12 mouse cellular contexts compared by ENCODE assay signal in the genomic region with DNA sequence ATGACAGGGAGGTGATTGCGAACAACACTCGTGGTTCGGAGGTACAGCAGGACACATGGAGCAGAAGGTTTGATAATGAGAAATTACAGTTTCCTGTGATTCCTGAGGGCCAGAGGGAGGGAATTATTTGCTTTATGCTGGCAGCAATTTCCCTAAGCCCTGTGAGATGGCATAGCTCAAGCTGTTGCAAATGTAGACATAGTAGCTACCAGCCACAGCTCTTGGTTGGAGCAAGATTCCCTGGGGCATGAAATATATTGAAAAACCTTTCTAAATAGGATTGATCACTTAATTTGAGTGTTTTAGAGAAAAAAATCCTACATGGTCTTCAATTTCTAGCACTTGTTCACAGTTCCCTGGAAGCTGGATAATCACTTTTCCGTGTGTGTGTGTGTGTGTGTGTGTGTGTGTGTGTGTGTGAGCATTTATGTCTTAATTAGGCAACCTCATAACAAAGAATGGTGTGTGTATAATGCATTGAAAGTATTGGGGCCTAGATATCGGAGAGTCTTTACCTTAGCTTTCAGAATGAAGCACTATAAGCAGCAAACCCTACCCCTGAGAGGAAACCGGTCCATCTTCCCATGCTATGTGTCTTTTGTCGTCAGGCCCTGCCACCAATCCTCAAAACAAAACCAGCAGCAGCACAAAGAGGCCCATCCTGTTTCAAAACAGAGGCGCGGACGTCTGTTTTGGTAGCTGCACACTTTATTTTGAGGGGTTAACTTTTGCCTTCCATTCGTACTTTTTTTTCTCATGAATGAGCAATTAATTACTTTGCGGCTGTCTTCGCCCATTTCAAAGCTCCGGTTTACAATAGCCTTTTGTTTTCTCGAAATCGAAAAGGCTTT.
A peak's percentile ranks its signal among the peaks of the same experiment; 100 is the strongest.
DNase-seq lines count a peak whose midpoint lies in the region; ATAC-seq and TF ChIP-seq lines count a peak whose summit lies in the region.
"Had no signal": no experiment of that assay in that cellular context is flagged by ENCODE, and none has a peak within 500 bp of the region (broad histone marks: within the 10 kb centered on the region; RNA-seq: fewer than 3 reads in every experiment).

No protein-coding gene starts in this region.

- ATAC-seq in hindbrain, embryonic 16.5 days: peak; percentile 60; the same call in 1 of the 2 replicates
- no peak for ATAC-seq in neural tube, embryonic 13.5 days (ENCODE audit: low read depth)
- ATAC-seq: activated CD4-positive, CD25-positive, alpha-beta regulatory T cell, adult 4 months; liver, embryonic 12.5 days had no signal

- no peaks in the 10 kb centered on the region for H3K9me3 ChIP-seq in forebrain, embryonic 10.5 days
- H3K9me3 ChIP-seq in hindbrain, embryonic 16.5 days (ENCODE audit: control insufficient read depth, low read length): no peaks in the 10 kb centered on the region
- H3K9me3 ChIP-seq in neural tube, embryonic 13.5 days: no peaks in the 10 kb centered on the region
- H3K9me3 ChIP-seq: liver, embryonic 12.5 days had no signal

- TF ChIP-seq POLR2A in brain, embryonic 14.5 days (IDR thresholded peaks at IDR 0.05; ENCODE audit: borderline replicate concordance, extremely low read depth, insufficient read depth, insufficient read length, poor library complexity, severe bottlenecking): no peak

- no peaks in the 10 kb centered on the region for H3K36me3 ChIP-seq in forebrain, embryonic 10.5 days (replicated peaks)
- no peaks in the 10 kb centered on the region for H3K36me3 ChIP-seq in hindbrain, embryonic 16.5 days (ENCODE audit: control insufficient read depth, insufficient read depth, low read length)
- no peaks in the 10 kb centered on the region for H3K36me3 ChIP-seq in neural tube, embryonic 13.5 days
- H3K36me3 ChIP-seq: liver, embryonic 12.5 days had no signal

- peak overlapping the region; percentile 12; the same call in 1 of the 2 replicates for H3K27ac ChIP-seq in forebrain, embryonic 10.5 days
- no peak overlapping the region for H3K27ac ChIP-seq in hindbrain, embryonic 16.5 days (ENCODE audit: low read depth, low read length)
- no peak overlapping the region for H3K27ac ChIP-seq in neural tube, embryonic 13.5 days (replicated peaks)
- H3K27ac ChIP-seq: kidney, postnatal 0 days; liver, embryonic 12.5 days had no signal

- H3K4me1 ChIP-seq in forebrain, embryonic 10.5 days: peaks cover 21% of the 10 kb centered on the region
- peaks cover 4% of the 10 kb centered on the region for H3K4me1 ChIP-seq in hindbrain, embryonic 16.5 days (ENCODE audit: control insufficient read depth, insufficient read depth, low read depth, low read length)
- H3K4me1 ChIP-seq in neural tube, embryonic 13.5 days (replicated peaks): peaks cover 11% of the 10 kb centered on the region
- H3K4me1 ChIP-seq: liver, embryonic 12.5 days had no signal

- H3K27me3 ChIP-seq in forebrain, embryonic 10.5 days (ENCODE audit: poor library complexity, severe bottlenecking): peaks cover 34% of the 10 kb centered on the region
- H3K27me3 ChIP-seq in hindbrain, embryonic 16.5 days (replicated peaks; ENCODE audit: control insufficient read depth, insufficient read depth, low read length): no peaks in the 10 kb centered on the region
- no peaks in the 10 kb centered on the region for H3K27me3 ChIP-seq in neural tube, embryonic 13.5 days
- H3K27me3 ChIP-seq: liver, embryonic 12.5 days had no signal

- peak overlapping the region; percentile 24 for H3K4me3 ChIP-seq in forebrain, embryonic 10.5 days
- H3K4me3 ChIP-seq in hindbrain, embryonic 16.5 days (ENCODE audit: low read length): no peak overlapping the region; the same call in 1 of the 2 replicates
- no peak overlapping the region for H3K4me3 ChIP-seq in neural tube, embryonic 13.5 days
- H3K4me3 ChIP-seq: liver, embryonic 12.5 days had no signal

- WGBS in forebrain, embryonic 10.5 days: 26% methylated on average over 16 of the region's 16 CpGs
- WGBS in hindbrain, embryonic 16.5 days: 24% methylated on average over 16 of the region's 16 CpGs
- 22% methylated on average over 16 of the region's 16 CpGs for WGBS in neural tube, embryonic 13.5 days

- DNase-seq in brain, embryonic 14.5 days (ENCODE audit: low read depth): peak; percentile 66
- DNase-seq in forebrain, embryonic 10.5 days (ENCODE audit: extremely low spot score, low spot score): no peak
- no peak for DNase-seq in gastrocnemius, adult 18-20 months (ENCODE audit: low spot score)
- no peak for DNase-seq in B cell, adult 2 months
- DNase-seq in T-cell, adult 2 months (ENCODE audit: low spot score): no peak
- DNase-seq in kidney, postnatal 14 days: no peak
- DNase-seq: lung, postnatal 4 days had no signal

- peak overlapping the region; percentile 28 for H3K4me2 ChIP-seq in hindbrain, embryonic 16.5 days (ENCODE audit: low read length)
- H3K4me2 ChIP-seq in neural tube, embryonic 13.5 days: peak overlapping the region; percentile 37
- H3K4me2 ChIP-seq: liver, embryonic 12.5 days had no signal

- TF ChIP-seq CTCF in brain, embryonic 14.5 days (IDR thresholded peaks at IDR 0.05; ENCODE audit: borderline replicate concordance, extremely low read depth, insufficient read depth, insufficient read length): no peak

- 0 out of 2 replicates have a peak overlapping the region, but pooled peaks have one; percentile 2 for H3K9ac ChIP-seq in hindbrain, embryonic 16.5 days (ENCODE audit: low read depth, low read length)
- H3K9ac ChIP-seq in neural tube, embryonic 13.5 days: 0 out of 2 replicates have a peak overlapping the region, but pooled peaks have one; percentile 34
- H3K9ac ChIP-seq: liver, embryonic 12.5 days had no signal
